ENCODE assay signal across 8 mouse cellular contexts in genomic region chr5:63969476-63970112, GRCm38 (mm10). TPM values are rescaled to one million over a fixed set of nuclear protein-coding genes. Genes with fewer than 3 reads are reported as not detected.
DNase-seq lines count a peak whose midpoint lies in the region; ATAC-seq lines count a peak whose summit lies in the region.

No protein-coding gene starts in this region.

- peak overlapping the region; percentile 92 for H3K4me3 ChIP-seq in megakaryocyte, embryonic 14.5 days (replicated peaks)

- no peaks in the 10 kb centered on the region for H3K27me3 ChIP-seq in megakaryocyte, embryonic 14.5 days (replicated peaks)

- H3K9me3 ChIP-seq in megakaryocyte, embryonic 14.5 days: no peaks in the 10 kb centered on the region

- ATAC-seq in megakaryocyte, adult 5-6 weeks (ENCODE audit: poor library complexity, severe bottlenecking): no peak

- DNase-seq in adrenal gland, adult (ENCODE audit: inconsistent age in 2 of 2, low spot score in 1 of 2): peak; percentile 45 to 74
- no peak for DNase-seq in adrenal gland, adult 18-20 months (ENCODE audit: low spot score in 2 of 2)
- peak; percentile 53 for DNase-seq in induced T-regulatory cell, adult 2 months (ENCODE audit: low read depth)
- DNase-seq in neural tube, embryonic 10.5 days (ENCODE audit: extremely low spot score, low spot score): peak; percentile 50
- DNase-seq in gastrocnemius, adult 18-20 months (ENCODE audit: low spot score): no peak
- DNase-seq in adrenal gland, adult 8-10 months: no peak

- peaks cover 33% of the 10 kb centered on the region for H3K4me1 ChIP-seq in megakaryocyte, embryonic 14.5 days

- no peaks in the 10 kb centered on the region for H3K36me3 ChIP-seq in megakaryocyte, embryonic 14.5 days (replicated peaks; ENCODE audit: low read length)

RNA-seq across cellular contexts. Expression of gene Rell1, which starts 0.9 kb away (rescaled TPM):
- 100 to 1,000 TPM in 1 of 2 experiments, 10 to 100 TPM in 1; 69.2 to 115 TPM for total RNA-seq in adrenal gland, adult 18-20 months (2021)
- polyA plus RNA-seq in megakaryocyte, embryonic 14.5 days (2012; ENCODE audit: insufficient read depth, low replicate concordance): 1.2 and 3.1 TPM in 2 replicates
- total RNA-seq in megakaryocyte, adult 5-6 weeks (2015): 23.3 and 28.7 TPM in 2 replicates
- 27.1 and 28.3 TPM in 2 replicates for total RNA-seq in megakaryocyte, adult 5-6 weeks (2017)
- total RNA-seq in gastrocnemius, adult 18-20 months (2021): 10 to 100 TPM in 1 of 2 experiments, 1 to 10 TPM in 1; 9.3 to 10.7 TPM
- 100 to 1,000 TPM in 1 of 4 experiments, 10 to 100 TPM in 3; 49.3 to 101 (median 71.5) TPM for total RNA-seq in adrenal gland, adult 8-10 months (2022)

Comparison
In these comparisons a context has a peak if more than half of its experiments do, and no peak if none do; other contexts are left out.
1. DNase-seq: peak in adrenal gland, adult (2 of 2), induced T-regulatory cell, adult 2 months (single experiment) and neural tube, embryonic 10.5 days (single experiment); none in adrenal gland, adult 18-20 months (0 of 2), gastrocnemius, adult 18-20 months (single experiment) and adrenal gland, adult 8-10 months (single experiment).